Mouse (Mus musculus): ENCODE measurements around the gene Polr1b. TPM values are rescaled to one million over a fixed set of nuclear protein-coding genes. Genes with fewer than 3 reads are reported as not detected.

Gene Polr1b
- total RNA-seq, 1 experiment from 2014 or later: 15.6 TPM

- no peak for DNase-seq
Measured at GRCm38 (mm10) chr2:129116368-129116739, 15.6 kb downstream of the Polr1b start.

GRCm38 (mm10) chr2:129118061-129118460 lies 17.3 kb downstream of the Polr1b start:
- DNase-seq: no peak

- DNase-seq: no peak
Measured at GRCm38 (mm10) chr2:129121986-129122385, 21.2 kb downstream of the Polr1b start.

- DNase-seq: peak; percentile 95
Measured at GRCm38 (mm10) chr2:129129412-129129929, 28.7 kb downstream of the Polr1b start, which contains the start of gene Chchd5. Chchd5 (plus strand) TSS chr2:129129700.

GRCm38 (mm10) chr2:129129987-129130545 lies 29.3 kb downstream of the Polr1b start:
- peak; percentile 37 for DNase-seq

GRCm38 (mm10) chr2:129130776-129131175 lies 30.0 kb downstream of the Polr1b start:
- no peak for DNase-seq

GRCm38 (mm10) chr2:129132231-129132630 lies 31.4 kb downstream of the Polr1b start:
- no peak for DNase-seq

GRCm38 (mm10) chr2:129133006-129133805 lies 32.4 kb downstream of the Polr1b start:
- peak; percentile 85 for DNase-seq

- no peak for DNase-seq
Measured at GRCm38 (mm10) chr2:129139906-129140305, 39.1 kb downstream of the Polr1b start.

- DNase-seq: no peak
Measured at GRCm38 (mm10) chr2:129148836-129149235, 48.0 kb downstream of the Polr1b start.

- DNase-seq: no peak
Measured at GRCm38 (mm10) chr2:129150386-129150785, 49.6 kb downstream of the Polr1b start.

GRCm38 (mm10) chr2:129151111-129151510 lies 50.3 kb downstream of the Polr1b start:
- no peak for DNase-seq

- DNase-seq: peak; percentile 28
Measured at GRCm38 (mm10) chr2:129152751-129153150, 52.0 kb downstream of the Polr1b start.

- no peak for DNase-seq
Measured at GRCm38 (mm10) chr2:129164815-129165214, 64.0 kb downstream of the Polr1b start.

- DNase-seq: no peak
Measured at GRCm38 (mm10) chr2:129166466-129167463, 66.0 kb downstream of the Polr1b start.

GRCm38 (mm10) chr2:129173386-129173785 lies 72.6 kb downstream of the Polr1b start:
- DNase-seq: no peak

- DNase-seq: peak; percentile 68
Measured at GRCm38 (mm10) chr2:129174474-129174873, 73.7 kb downstream of the Polr1b start.

GRCm38 (mm10) chr2:129175636-129176035 lies 74.8 kb downstream of the Polr1b start:
- no peak for DNase-seq

Data from adrenal gland, postnatal 14 days (tissue).